Mouse (Mus musculus): ENCODE results near the gene Efs. TPM values are rescaled to one million over a fixed set of nuclear protein-coding genes. Genes with fewer than 3 reads are reported as not detected.
"Not testable (repeated sequence)": the region's sequence is repeated elsewhere in the genome, so short reads cannot be mapped to it uniquely, and the experiment has no call there.

The Efs gene
- polyA plus RNA-seq, 1 experiment from 2014 or later: 24.2 TPM

- no peak overlapping the region for H3K27ac ChIP-seq (ENCODE audit: low read length)
- no peaks in the 10 kb centered on the region for H3K9me3 ChIP-seq (ENCODE audit: control insufficient read depth, low read length)
- 83% methylated on average over 6 of the region's 6 CpGs for WGBS
- no peak overlapping the region for H3K4me3 ChIP-seq (replicated peaks; ENCODE audit: low read length)
- H3K9ac ChIP-seq (replicated peaks; ENCODE audit: low read depth, low read length): no peak overlapping the region
- H3K36me3 ChIP-seq (ENCODE audit: control insufficient read depth, insufficient read depth): no peaks in the 10 kb centered on the region
- no peaks in the 10 kb centered on the region for H3K27me3 ChIP-seq (replicated peaks; ENCODE audit: control insufficient read depth, insufficient read depth, low read length)
- H3K4me1 ChIP-seq (replicated peaks; ENCODE audit: control insufficient read depth, insufficient read depth, low read length): no peaks in the 10 kb centered on the region
- no peak for ATAC-seq
- H3K4me2 ChIP-seq (ENCODE audit: low read length): no peak overlapping the region
Observed at GRCm38 (mm10) chr14:54951587-54951986, 25.7 kb upstream of the Efs start.

- no peak for ATAC-seq
- Histone ChIP-seq H3K9ac (replicated peaks; ENCODE audit: low read depth, low read length) (no peak overlapping the region), H3K4me1 (replicated peaks; ENCODE audit: control insufficient read depth, insufficient read depth, low read length) (no peaks in the 10 kb centered on the region), H3K27me3 (replicated peaks; ENCODE audit: control insufficient read depth, insufficient read depth, low read length) (no peaks in the 10 kb centered on the region), H3K36me3 (ENCODE audit: control insufficient read depth, insufficient read depth) (no peaks in the 10 kb centered on the region), H3K4me2 (ENCODE audit: low read length) (no peak overlapping the region), H3K9me3 (ENCODE audit: control insufficient read depth, low read length) (no peaks in the 10 kb centered on the region), H3K4me3 (replicated peaks; ENCODE audit: low read length) (no peak overlapping the region), H3K27ac (ENCODE audit: low read length) (no peak overlapping the region)
- 66% methylated on average over 12 of the region's 12 CpGs for whole genome bisulfite sequencing
Observed at GRCm38 (mm10) chr14:54950493-54950892, 24.6 kb upstream of the Efs start.

- no peaks in the 10 kb centered on the region for H3K27me3 ChIP-seq (replicated peaks; ENCODE audit: control insufficient read depth, insufficient read depth, low read length)
- WGBS: 93% methylated on average over 9 of the region's 9 CpGs
- H3K4me1 ChIP-seq (replicated peaks; ENCODE audit: control insufficient read depth, insufficient read depth, low read length): no peaks in the 10 kb centered on the region
- H3K9me3 ChIP-seq (ENCODE audit: control insufficient read depth, low read length): no peaks in the 10 kb centered on the region
- no peaks in the 10 kb centered on the region for H3K36me3 ChIP-seq (ENCODE audit: control insufficient read depth, insufficient read depth)
- no peak for ATAC-seq
- no peak overlapping the region for H3K9ac ChIP-seq (replicated peaks; ENCODE audit: low read depth, low read length)
- no peak overlapping the region for H3K4me2 ChIP-seq (ENCODE audit: low read length)
- H3K4me3 ChIP-seq (replicated peaks; ENCODE audit: low read length): no peak overlapping the region
- no peak overlapping the region for H3K27ac ChIP-seq (ENCODE audit: low read length)
Observed at GRCm38 (mm10) chr14:54948781-54949180, 22.9 kb upstream of the Efs start.

GRCm38 (mm10) chr14:54947008-54947407 lies 21.1 kb upstream of the Efs start:
- H3K9ac ChIP-seq (replicated peaks; ENCODE audit: low read depth, low read length); H3K27me3 ChIP-seq (replicated peaks; ENCODE audit: control insufficient read depth, insufficient read depth, low read length); ATAC-seq; H3K4me2 ChIP-seq (ENCODE audit: low read length); H3K4me3 ChIP-seq (replicated peaks; ENCODE audit: low read length); H3K9me3 ChIP-seq (ENCODE audit: control insufficient read depth, low read length); H3K4me1 ChIP-seq (replicated peaks; ENCODE audit: control insufficient read depth, insufficient read depth, low read length); H3K27ac ChIP-seq (ENCODE audit: low read length); H3K36me3 ChIP-seq (ENCODE audit: control insufficient read depth, insufficient read depth): not testable (repeated sequence)
- WGBS: 91% methylated on average over 10 of the region's 11 CpGs

- 87% methylated on average over 19 of the region's 19 CpGs for WGBS
- no peak for ATAC-seq
- H3K27me3 ChIP-seq (replicated peaks; ENCODE audit: control insufficient read depth, insufficient read depth, low read length): no peaks in the 10 kb centered on the region
Observed at GRCm38 (mm10) chr14:54945975-54946704, 20.2 kb upstream of the Efs start.

GRCm38 (mm10) chr14:54944939-54945338 lies 19.0 kb upstream of the Efs start:
- Histone ChIP-seq H3K27me3 (replicated peaks; ENCODE audit: control insufficient read depth, insufficient read depth, low read length) (no peaks in the 10 kb centered on the region), H3K4me2 (ENCODE audit: low read length) (no peak overlapping the region), H3K4me3 (replicated peaks; ENCODE audit: low read length) (no peak overlapping the region), H3K4me1 (replicated peaks; ENCODE audit: control insufficient read depth, insufficient read depth, low read length) (no peaks in the 10 kb centered on the region), H3K27ac (ENCODE audit: low read length) (no peak overlapping the region), H3K9ac (replicated peaks; ENCODE audit: low read depth, low read length) (no peak overlapping the region), H3K36me3 (ENCODE audit: control insufficient read depth, insufficient read depth) (no peaks in the 10 kb centered on the region), H3K9me3 (ENCODE audit: control insufficient read depth, low read length) (no peaks in the 10 kb centered on the region)
- ATAC-seq: no peak
- 77% methylated on average over 2 of the region's 2 CpGs for WGBS

More at GRCm38 (mm10) chr14:54945975-54946704, 20.2 kb upstream of the Efs start:
- H3K9ac ChIP-seq (replicated peaks; ENCODE audit: low read depth, low read length): no peak overlapping the region
- no peaks in the 10 kb centered on the region for H3K9me3 ChIP-seq (ENCODE audit: control insufficient read depth, low read length)
- no peak overlapping the region for H3K4me2 ChIP-seq (ENCODE audit: low read length)
- H3K4me3 ChIP-seq (replicated peaks; ENCODE audit: low read length): no peak overlapping the region
- H3K27ac ChIP-seq (ENCODE audit: low read length): no peak overlapping the region
- H3K36me3 ChIP-seq (ENCODE audit: control insufficient read depth, insufficient read depth): no peaks in the 10 kb centered on the region
- H3K4me1 ChIP-seq (replicated peaks; ENCODE audit: control insufficient read depth, insufficient read depth, low read length): no peaks in the 10 kb centered on the region

- Histone ChIP-seq H3K9me3 (ENCODE audit: control insufficient read depth, low read length) (no peaks in the 10 kb centered on the region), H3K9ac (replicated peaks; ENCODE audit: low read depth, low read length) (no peak overlapping the region), H3K4me2 (ENCODE audit: low read length) (no peak overlapping the region), H3K4me1 (replicated peaks; ENCODE audit: control insufficient read depth, insufficient read depth, low read length) (no peaks in the 10 kb centered on the region), H3K36me3 (ENCODE audit: control insufficient read depth, insufficient read depth) (no peaks in the 10 kb centered on the region), H3K4me3 (replicated peaks; ENCODE audit: low read length) (no peak overlapping the region), H3K27ac (ENCODE audit: low read length) (no peak overlapping the region), H3K27me3 (replicated peaks; ENCODE audit: control insufficient read depth, insufficient read depth, low read length) (no peaks in the 10 kb centered on the region)
- 95% methylated on average over 7 of the region's 7 CpGs for WGBS
- no peak for ATAC-seq
Observed at GRCm38 (mm10) chr14:54943971-54944370, 18.0 kb upstream of the Efs start.

- no peaks in the 10 kb centered on the region for H3K27me3 ChIP-seq (replicated peaks; ENCODE audit: control insufficient read depth, insufficient read depth, low read length)
- 85% methylated on average over 8 of the region's 8 CpGs for WGBS
- H3K36me3 ChIP-seq (ENCODE audit: control insufficient read depth, insufficient read depth): no peaks in the 10 kb centered on the region
- no peak overlapping the region for H3K4me2 ChIP-seq (ENCODE audit: low read length)
- H3K4me1 ChIP-seq (replicated peaks; ENCODE audit: control insufficient read depth, insufficient read depth, low read length): no peaks in the 10 kb centered on the region
- H3K9ac ChIP-seq (replicated peaks; ENCODE audit: low read depth, low read length): no peak overlapping the region
- ATAC-seq: no peak
- no peaks in the 10 kb centered on the region for H3K9me3 ChIP-seq (ENCODE audit: control insufficient read depth, low read length)
- no peak overlapping the region for H3K27ac ChIP-seq (ENCODE audit: low read length)
- H3K4me3 ChIP-seq (replicated peaks; ENCODE audit: low read length): no peak overlapping the region
Observed at GRCm38 (mm10) chr14:54942479-54942878, 16.6 kb upstream of the Efs start.

GRCm38 (mm10) chr14:54941024-54941978 lies 15.4 kb upstream of the Efs start:
- Histone ChIP-seq H3K4me1 (replicated peaks; ENCODE audit: control insufficient read depth, insufficient read depth, low read length) (no peaks in the 10 kb centered on the region), H3K9ac (replicated peaks; ENCODE audit: low read depth, low read length) (no peak overlapping the region), H3K4me2 (ENCODE audit: low read length) (no peak overlapping the region), H3K27ac (ENCODE audit: low read length) (no peak overlapping the region), H3K27me3 (replicated peaks; ENCODE audit: control insufficient read depth, insufficient read depth, low read length) (no peaks in the 10 kb centered on the region), H3K4me3 (replicated peaks; ENCODE audit: low read length) (no peak overlapping the region), H3K9me3 (ENCODE audit: control insufficient read depth, low read length) (no peaks in the 10 kb centered on the region), H3K36me3 (ENCODE audit: control insufficient read depth, insufficient read depth) (no peaks in the 10 kb centered on the region)
- 63% methylated on average over 13 of the region's 13 CpGs for WGBS
- no peak for ATAC-seq

Data from forebrain, embryonic 16.5 days (tissue).